Mouse (Mus musculus) spleen, adult 2 months (tissue): ENCODE results near the gene Rps6kb2.

ENCODE experiments used
- CTCF ChIP-seq: fragments of 200-500 bp; IDR thresholded peaks from 2 replicates; pipeline ENCODE4 v1.5.1; 2011; ENCODE audit warnings: mild to moderate bottlenecking, inconsistent platforms; ENCODE audit not compliant: insufficient read depth, insufficient read length, insufficient replicate concordance; ENCODE audit errors: extremely low read depth
- POLR2A ChIP-seq: fragments of 200-500 bp; IDR thresholded peaks from 2 replicates; pipeline ENCODE4 v1.6.1; 2011; ENCODE audit warnings: low read depth, low read length, inconsistent platforms

GRCm38 (mm10) chr19:4197180-4197579, 34.0 kb upstream of the Rps6kb2 start:
- TF ChIP-seq CTCF (no peak), POLR2A (no peak)
